Mouse (Mus musculus) naive thymus-derived CD4-positive, alpha-beta T cell, adult 2 months (primary cell): ENCODE results near the gene Fbxo46.
A peak's percentile ranks its signal among the peaks of the same experiment; 100 is the strongest.

Experiments used
- DNase-seq: peaks from one replicate; pipeline ENCODE4 v3.0.0-alpha.2; 2011; ENCODE audit warnings: low read depth

Fbxo46 gene

DNA sequence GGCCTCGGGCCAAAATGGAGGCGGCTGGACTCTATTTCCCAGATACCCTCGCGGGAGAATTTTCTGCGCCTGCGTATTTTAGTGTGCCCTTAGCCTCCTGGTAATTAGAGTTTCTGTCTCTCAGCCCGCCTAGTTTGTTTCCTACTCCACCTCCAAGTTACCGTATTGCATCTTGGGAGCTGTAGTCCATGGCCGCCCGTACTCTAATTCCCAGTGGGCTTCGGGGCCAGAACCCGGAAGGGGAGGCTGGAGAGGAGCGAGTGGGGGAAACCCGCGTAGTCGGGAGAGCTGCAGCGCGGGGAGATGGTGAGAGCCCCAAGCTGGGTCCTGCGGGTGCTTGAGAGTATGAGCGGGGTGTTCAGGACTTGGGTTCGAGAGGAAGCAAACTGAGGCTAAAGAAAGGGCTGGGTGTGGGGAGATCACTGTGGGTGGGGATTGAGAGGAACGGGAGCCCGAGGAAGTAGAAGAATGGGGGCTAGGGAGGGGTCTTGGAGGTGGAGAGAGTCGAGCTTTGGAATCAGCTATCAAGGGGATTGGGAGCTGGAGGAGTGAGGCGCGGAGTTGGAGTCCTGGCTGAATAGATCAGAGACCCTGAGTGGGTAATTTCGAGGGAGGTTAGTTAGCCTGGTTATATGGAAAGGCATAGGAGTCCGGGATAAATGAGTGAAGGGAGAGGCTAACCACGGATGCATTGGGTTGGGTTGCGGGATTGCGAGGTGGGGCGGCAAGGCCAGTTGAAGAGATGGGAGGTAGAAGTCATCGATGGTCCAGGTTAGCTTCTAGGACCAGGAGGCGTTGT, at the start of gene Fbxo46:
Gene Fbxo46, plus strand, starts transcription at position 229 of the 799 bp plus-strand sequence.
- peak; percentile 96 for DNase-seq

GRCm38 (mm10) chr7:19071024-19071423, 48.6 kb upstream of the Fbxo46 start:
- peak; percentile 26 for DNase-seq

- DNase-seq = peak; percentile 60
Observed at GRCm38 (mm10) chr7:19073504-19073903, 46.2 kb upstream of the Fbxo46 start.

DNA sequence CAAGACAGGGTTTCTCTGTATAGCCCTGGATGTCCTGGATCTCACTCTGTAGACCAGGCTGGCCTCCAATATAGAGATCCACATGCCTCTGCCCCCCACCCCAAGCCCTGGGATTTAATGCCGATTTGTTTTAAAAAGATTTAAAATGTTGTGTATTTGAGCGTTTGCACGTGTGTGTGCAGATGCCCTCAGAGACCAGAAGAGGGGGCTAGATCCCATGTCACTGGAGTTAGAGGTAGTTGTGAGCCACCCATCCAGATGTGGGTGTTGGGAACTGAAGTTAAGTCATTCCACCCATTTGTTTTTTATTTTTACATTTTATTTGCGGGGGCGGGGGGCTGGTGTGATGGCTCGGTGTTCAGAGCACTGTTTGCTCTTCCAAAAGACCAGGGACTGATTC, 45.2 kb upstream of the Fbxo46 start:
- no peak for DNase-seq

DNA sequence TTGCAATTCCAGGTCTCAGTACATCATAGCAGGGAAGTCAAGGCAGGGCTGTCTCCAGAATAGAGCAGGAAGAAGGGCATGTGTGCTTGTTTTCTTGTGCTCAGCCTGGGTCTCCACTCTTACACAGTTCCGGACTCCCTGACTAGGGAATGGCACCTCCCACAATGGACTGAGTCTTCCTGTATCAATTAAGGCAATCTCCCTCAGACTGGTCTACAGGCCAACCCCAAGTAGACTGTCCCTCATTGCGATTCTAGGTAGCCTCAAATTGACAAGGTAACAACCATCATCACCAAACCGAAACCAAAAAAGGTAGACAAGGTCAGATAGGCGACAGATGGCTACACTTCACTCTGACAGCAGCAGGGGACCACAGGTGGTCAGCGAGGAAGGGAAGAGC, 44.4 kb upstream of the Fbxo46 start:
- DNase-seq = peak; percentile 30

GRCm38 (mm10) chr7:19075723-19076585, 43.7 kb upstream of the Fbxo46 start, which contains the start of gene Dmwd:
Gene Dmwd, plus strand, starts transcription at chr7:19076227.
- DNase-seq = peak; percentile 57

- peak; percentile 35 for DNase-seq
Observed at GRCm38 (mm10) chr7:19076586-19076991, 43.1 kb upstream of the Fbxo46 start.

DNA sequence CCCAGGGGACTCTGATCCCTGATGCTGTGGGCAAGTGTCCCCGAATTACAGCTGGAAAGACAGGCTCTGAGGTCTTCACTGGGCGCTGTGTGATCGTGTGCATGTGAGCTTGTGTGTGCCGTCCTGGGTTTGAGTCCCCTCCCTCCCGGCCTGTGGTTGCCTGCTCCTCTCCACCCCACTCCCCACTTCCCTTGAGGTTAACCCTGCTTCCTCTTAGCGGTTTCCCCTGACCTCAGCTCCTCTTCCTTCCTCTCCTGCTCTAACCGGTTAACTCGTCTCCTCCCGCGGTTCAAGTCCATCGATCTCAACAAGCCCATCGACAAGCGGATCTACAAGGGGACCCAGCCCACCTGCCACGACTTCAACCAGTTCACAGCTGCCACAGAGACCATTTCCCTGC, 41.9 kb upstream of the Fbxo46 start:
- DNase-seq = peak; percentile 76

DNA sequence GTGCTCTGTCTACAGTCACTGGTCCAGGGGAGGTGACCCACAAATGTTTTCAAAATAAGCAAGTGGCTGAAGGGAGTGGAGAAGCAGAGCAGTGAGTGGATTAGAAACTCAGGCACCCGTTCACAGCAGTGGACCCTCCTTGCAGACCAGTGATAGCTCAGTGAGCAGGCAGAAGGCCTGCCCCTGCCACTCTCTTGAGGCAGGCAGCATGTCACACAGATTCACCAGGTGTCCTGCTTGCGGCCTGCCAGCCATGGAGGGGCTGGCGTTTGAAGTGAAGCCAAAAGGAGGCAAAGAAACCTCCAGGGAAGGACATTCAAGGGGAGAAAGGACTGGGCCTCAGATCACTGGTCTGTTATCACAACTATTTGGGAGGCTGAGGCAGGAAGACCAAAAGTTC, 40.9 kb upstream of the Fbxo46 start:
- DNase-seq = peak; percentile 24

- peak; percentile 8 for DNase-seq
Observed at GRCm38 (mm10) chr7:19080451-19080950, 39.2 kb upstream of the Fbxo46 start.

GRCm38 (mm10) chr7:19082171-19082570, 37.5 kb upstream of the Fbxo46 start:
- DNase-seq = no peak

GRCm38 (mm10) chr7:19083096-19083495, 36.6 kb upstream of the Fbxo46 start:
- DNase-seq = peak; percentile 16

- DNase-seq = no peak
Observed at GRCm38 (mm10) chr7:19083701-19084100, 36.0 kb upstream of the Fbxo46 start, which contains the start of gene Dmpk. Gene Dmpk, plus strand, starts transcription at chr7:19083849.

- peak; percentile 19 for DNase-seq
Observed at GRCm38 (mm10) chr7:19084277-19084771, 35.3 kb upstream of the Fbxo46 start.

DNA sequence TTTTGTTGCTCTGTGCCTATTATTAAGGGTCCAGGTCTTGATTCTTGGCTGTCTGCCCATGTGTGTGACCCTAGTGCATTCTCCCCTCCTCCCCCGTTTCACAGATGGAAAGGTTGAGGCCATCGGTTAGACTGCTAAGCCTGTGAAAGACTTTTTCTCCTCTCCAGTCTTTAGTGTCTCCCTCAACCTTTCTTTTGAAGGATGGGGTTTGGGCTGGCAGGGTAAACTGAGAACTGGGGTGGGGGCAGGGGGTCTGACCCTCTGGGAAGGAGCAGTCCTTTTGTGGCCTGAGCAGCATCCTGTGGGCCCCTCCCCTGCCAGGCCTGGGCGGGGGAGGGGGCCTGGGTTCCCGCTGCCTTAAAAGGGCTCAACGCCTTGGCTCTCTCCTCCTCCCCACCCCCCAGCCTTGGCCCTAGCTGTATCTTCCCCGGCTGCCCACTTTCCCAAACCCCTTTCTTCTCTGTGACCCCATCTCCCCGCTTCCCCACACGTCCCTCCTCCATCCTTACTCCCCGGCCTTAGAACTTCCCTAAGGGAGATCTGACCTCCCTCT, 34.7 kb upstream of the Fbxo46 start:
- DNase-seq = peak; percentile 4

- peak; percentile 21 for DNase-seq
Observed at GRCm38 (mm10) chr7:19085495-19085894, 34.2 kb upstream of the Fbxo46 start.

DNA sequence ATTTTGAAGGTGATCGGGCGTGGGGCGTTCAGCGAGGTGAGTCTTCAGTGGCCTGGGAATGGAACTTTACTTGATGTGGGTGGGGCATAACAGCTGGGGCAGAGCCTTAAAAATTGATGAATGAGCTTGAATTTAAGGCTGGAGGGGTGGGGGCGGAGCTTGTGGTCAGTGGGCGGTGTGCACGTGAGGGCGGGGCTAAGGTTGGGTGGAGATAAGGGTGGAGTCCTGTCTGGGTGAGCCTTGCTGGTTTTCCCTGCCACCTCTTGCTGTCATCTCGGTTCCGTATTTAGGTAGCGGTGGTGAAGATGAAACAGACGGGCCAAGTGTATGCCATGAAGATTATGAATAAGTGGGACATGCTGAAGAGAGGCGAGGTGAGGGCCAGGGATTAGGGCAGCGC, 33.6 kb upstream of the Fbxo46 start:
- peak; percentile 54 for DNase-seq

DNA sequence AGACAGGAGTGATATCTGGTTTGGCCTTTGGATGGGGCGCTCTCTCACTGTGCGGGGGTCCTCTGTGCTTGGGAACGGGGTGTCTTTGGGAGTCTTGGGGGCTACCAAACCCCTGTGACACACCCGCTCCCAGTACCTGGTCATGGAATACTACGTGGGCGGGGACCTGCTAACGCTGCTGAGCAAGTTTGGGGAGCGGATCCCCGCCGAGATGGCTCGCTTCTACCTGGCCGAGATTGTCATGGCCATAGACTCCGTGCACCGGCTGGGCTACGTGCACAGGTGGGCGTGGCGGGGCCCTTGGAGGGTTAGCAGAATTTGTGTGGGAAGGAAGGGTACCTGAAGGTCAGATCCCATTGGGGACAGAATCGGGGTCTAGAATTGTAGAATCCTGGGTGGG, 32.9 kb upstream of the Fbxo46 start:
- peak; percentile 5 for DNase-seq

DNA sequence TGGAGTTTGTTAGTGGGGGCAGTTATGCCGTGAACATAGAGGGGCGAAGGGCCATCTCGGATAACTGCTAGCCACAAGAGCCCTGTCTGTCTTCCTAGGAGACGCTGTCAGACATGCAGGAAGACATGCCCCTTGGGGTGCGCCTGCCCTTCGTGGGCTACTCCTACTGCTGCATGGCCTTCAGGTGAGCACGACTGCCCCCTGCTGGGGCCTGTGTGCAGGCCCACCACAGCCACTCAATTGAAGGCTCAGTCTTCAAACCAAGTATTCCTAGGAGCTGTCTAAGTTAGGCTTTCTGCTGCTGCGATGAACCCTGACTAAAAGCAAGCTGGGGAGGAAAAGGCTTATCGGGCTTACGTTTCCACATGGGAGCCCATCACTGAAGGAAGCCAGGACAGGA, 30.8 kb upstream of the Fbxo46 start:
- DNase-seq = peak; percentile 83

GRCm38 (mm10) chr7:19091913-19092312, 27.7 kb upstream of the Fbxo46 start:
- DNase-seq = no peak

- peak; percentile 47 for DNase-seq
Observed at GRCm38 (mm10) chr7:19092381-19093173, 27.1 kb upstream of the Fbxo46 start.
